Mouse (Mus musculus): ENCODE measurements around the gene Baz2b.

DNA sequence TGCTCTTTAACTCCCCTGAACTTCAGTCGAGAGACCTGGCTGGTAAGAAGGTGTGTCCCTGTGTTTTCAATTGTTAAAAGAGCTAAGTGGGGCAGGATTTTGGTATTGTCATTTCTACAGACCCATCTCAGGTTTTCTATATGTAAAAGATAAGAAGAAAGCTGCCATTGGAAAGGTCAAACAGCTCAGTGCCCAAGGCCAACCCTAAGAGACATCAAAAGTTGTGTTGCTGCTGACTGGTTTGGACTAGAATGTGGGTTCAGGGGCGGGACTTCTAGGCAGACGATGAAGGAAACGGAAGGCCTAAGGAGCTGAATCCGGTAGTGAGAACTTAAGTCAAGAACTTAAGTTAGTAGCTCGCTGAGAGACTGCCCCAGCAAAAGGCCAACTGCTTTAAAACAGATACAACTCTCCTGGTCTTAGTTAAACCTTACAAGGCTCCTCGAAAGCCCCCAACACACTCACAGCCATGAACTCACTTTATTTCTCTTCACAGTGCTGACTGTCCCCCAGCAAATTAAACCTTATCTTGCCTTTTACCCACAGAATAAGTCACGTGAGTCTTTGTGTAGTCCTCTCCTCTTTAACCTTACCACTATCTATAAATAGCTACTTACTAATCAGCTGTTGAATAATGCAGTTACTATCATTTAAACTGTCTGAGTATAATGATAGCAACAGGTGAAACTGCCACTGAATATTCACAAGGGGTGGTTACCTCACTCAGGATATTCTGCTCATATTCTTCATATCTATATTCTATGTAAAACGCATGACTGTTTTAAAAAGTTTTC is 158.8 kb downstream of the Baz2b start:
- no peak for TF ChIP-seq GATA1 (IDR thresholded peaks at IDR 0.05; ENCODE audit: borderline replicate concordance, low read length)
- TF ChIP-seq FLI1 (IDR thresholded peaks at IDR 0.05; ENCODE audit: low read length): no peak

Measured in megakaryocyte, embryonic 14.5 days (primary cell).